Mouse (Mus musculus) spleen, adult 2 months (tissue): ENCODE measurements at regions not wholly inside any gene's neighbourhood (a gene's known extent, or its start where the extent isn't known, plus 50 kb on each side); places are given as distances from the start of the nearest gene placed in this dataset.

Experiments used
- DNase-seq, 2 experiments: peaks; one replicate each; pipeline versions ENCODE4 v3.0.0 to v3.0.0-alpha.2; 2012 to 2021; ENCODE audit warnings: low spot score in 2 of 2, low read depth in 1 of 2
- H3K27ac ChIP-seq: fragments of 200-500 bp; 2 replicates; pipeline ENCODE4 v1.5.1; 2012; ENCODE audit warnings: low read length, inconsistent platforms; ENCODE audit not compliant: insufficient read depth
- H3K27me3 ChIP-seq: fragments of 200-500 bp; 2 replicates; pipeline ENCODE4 v1.6.1; 2012; ENCODE audit warnings: mild to moderate bottlenecking, moderate library complexity, low read length, inconsistent platforms; ENCODE audit not compliant: control insufficient read depth, insufficient read depth
- H3K36me3 ChIP-seq: fragments of 200-500 bp; 2 replicates; pipeline ENCODE4 v1.6.1; 2012; ENCODE audit warnings: mild to moderate bottlenecking, low read length, inconsistent platforms; ENCODE audit not compliant: control insufficient read depth, insufficient read depth
- H3K4me1 ChIP-seq: fragments of 200-500 bp; 2 replicates; pipeline ENCODE4 v1.6.1; 2011; ENCODE audit warnings: inconsistent platforms; ENCODE audit not compliant: control insufficient read depth, insufficient read depth, insufficient read length
- H3K4me3 ChIP-seq: fragments of 200-500 bp; 2 replicates; pipeline ENCODE4 v1.5.1; 2011; ENCODE audit warnings: mild to moderate bottlenecking, inconsistent platforms; ENCODE audit not compliant: insufficient read depth, insufficient read length; ENCODE audit errors: extremely low read depth
- CTCF ChIP-seq: fragments of 200-500 bp; IDR thresholded peaks from 2 replicates; pipeline ENCODE4 v1.5.1; 2011; ENCODE audit warnings: mild to moderate bottlenecking, inconsistent platforms; ENCODE audit not compliant: insufficient read depth, insufficient read length, insufficient replicate concordance; ENCODE audit errors: extremely low read depth
- POLR2A ChIP-seq: fragments of 200-500 bp; IDR thresholded peaks from 2 replicates; pipeline ENCODE4 v1.6.1; 2011; ENCODE audit warnings: low read depth, low read length, inconsistent platforms
- WGBS: fragments of 180-500 bp; shearing (Covaris S2); methylation state at CpG from one replicate; pipeline ENCODE4 v1.1.7; 2018; 5-methylcytosine and 5-hydroxymethylcytosine counted together

DNA sequence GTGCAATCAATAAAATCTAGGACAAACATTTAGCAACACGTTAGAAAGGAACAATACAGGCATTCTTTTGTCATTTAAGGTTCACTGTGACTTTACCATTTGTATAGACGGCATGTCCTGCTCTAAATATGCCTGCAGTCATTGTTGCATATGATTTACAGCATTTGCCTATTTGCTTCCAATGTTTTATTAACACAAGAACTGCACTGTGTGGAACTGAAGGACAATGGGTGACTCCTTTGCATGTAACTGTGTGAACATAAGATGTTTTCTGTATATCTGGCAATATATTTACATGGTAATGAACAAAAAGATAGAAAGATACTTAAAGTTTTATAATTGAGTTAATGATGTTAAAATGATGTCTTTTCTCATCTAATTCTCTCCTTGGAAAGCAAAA, 57.1 kb downstream of the Pou4f1 start:
- no peak for DNase-seq
- H3K27me3 ChIP-seq = no peaks in the 10 kb centered on the region
- no peaks in the 10 kb centered on the region for H3K4me1 ChIP-seq
- H3K4me3 ChIP-seq = no peak overlapping the region
- no peak overlapping the region for H3K27ac ChIP-seq
- TF ChIP-seq CTCF (no peak), POLR2A (no peak)
- H3K36me3 ChIP-seq = no peaks in the 10 kb centered on the region
- 42% methylated on average over 2 of the region's 2 CpGs for WGBS

DNA sequence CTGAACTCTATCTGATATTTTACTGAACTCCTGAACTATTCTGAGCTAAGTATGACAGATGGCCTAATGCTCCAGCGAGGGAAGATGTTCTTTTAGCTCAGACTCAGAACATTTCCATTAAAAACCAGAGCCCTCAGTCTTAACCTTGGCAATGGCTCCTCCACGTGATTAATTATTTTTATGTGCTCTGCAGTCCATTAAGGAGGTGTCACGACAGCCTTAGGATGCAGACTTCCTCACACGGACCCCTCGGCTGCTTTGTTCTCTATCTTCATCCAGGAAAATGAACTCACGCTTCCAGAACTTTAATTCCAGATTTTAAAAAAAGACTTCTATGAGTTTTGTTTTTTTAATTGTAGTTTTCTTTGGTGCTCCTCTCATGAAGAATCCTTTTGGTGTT, 57.5 kb downstream of the Pou4f1 start:
- Histone ChIP-seq H3K36me3 (no peaks in the 10 kb centered on the region), H3K27me3 (no peaks in the 10 kb centered on the region), H3K4me1 (no peaks in the 10 kb centered on the region), H3K4me3 (no peak overlapping the region), H3K27ac (no peak overlapping the region)
- TF ChIP-seq CTCF (no peak), POLR2A (no peak)
- no peak for DNase-seq
- 72% methylated on average over 6 of the region's 6 CpGs for whole genome bisulfite sequencing

DNA sequence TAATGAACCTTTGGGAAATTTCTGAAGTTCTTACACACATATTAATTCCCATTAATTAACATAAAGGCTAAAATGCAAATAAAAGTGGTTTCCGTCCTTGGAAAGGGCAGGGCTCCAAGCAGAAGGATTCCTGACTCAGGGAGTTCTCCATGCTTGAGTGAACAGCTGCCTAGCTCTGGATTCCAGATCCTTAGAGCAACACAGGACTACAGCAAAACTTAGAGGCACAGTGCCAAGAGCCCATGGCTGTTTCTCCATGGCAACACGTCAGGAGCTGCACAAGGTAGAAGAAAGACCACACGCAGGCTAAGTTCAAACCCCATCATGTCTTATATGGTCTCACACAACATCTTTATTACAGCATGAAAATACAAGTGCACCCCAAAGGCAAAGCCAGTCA, 61.7 kb downstream of the Pou4f1 start:
- Histone ChIP-seq H3K27ac (no peak overlapping the region), H3K36me3 (no peaks in the 10 kb centered on the region), H3K4me3 (no peak overlapping the region), H3K27me3 (no peaks in the 10 kb centered on the region), H3K4me1 (no peaks in the 10 kb centered on the region)
- TF ChIP-seq POLR2A (no peak), CTCF (no peak)
- no peak for DNase-seq
- 86% methylated on average over 3 of the region's 3 CpGs for WGBS

DNA sequence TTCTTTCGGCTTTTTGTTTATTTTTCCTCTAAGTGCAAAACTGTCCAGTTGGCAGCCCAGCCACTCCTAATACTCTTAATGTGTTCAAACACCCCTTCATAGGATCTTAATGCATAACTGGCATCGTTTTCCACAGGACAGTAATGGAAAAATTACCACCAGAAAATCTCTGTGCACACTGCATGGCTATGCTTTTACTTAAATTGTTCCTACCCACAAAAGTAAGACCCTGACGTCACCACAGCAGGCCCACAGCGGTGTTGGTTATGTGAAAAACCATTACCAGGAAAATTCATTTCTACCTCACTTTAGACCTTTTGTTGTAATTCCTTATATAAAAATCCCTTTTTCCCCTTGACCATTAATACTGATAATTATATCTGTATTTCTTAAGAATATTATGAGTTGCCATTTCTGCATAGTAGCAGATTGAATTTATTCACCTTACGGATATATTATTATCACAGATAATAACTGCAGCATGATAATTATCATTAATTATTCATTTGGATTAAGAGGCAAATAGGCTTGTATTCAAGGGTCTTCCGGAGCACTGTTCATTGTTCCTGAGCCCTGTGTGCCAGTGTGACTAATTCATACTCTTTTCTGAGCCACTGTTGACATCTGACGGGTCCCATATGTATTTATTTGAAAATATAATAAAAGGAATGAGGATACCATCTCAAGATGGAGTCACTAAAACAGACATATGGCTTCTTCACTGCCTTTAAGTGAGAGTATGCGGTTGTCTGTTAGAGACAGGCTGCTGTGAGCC, 78.3 kb downstream of the Pou4f1 start:
- no peak overlapping the region for H3K4me3 ChIP-seq
- no peaks in the 10 kb centered on the region for H3K4me1 ChIP-seq
- DNase-seq = no peak
- no peak overlapping the region for H3K27ac ChIP-seq
- H3K27me3 ChIP-seq = no peaks in the 10 kb centered on the region
- H3K36me3 ChIP-seq = no peaks in the 10 kb centered on the region
- TF ChIP-seq POLR2A = no peak
- no peak for TF ChIP-seq CTCF
- 87% methylated on average over 8 of the region's 8 CpGs for WGBS

DNA sequence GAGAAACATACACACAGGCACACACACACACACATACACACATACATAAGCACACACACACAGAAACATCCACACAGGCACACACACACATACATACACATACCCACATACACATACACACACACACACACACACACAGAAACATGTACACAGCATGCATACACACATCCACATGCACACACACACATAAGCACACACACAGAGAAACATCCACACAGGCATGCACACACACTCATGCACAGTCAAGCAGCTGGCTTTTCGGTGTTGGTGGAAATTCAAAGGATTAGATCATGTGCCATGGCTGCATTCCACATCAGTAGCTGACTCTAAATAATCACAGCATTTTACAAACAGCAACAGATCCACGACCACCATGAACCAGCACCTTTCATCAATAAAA, 78.9 kb downstream of the Pou4f1 start:
- H3K4me1 ChIP-seq = no peaks in the 10 kb centered on the region
- no peak overlapping the region for H3K27ac ChIP-seq
- no peak for DNase-seq
- TF ChIP-seq POLR2A (no peak), CTCF (no peak)
- no peaks in the 10 kb centered on the region for H3K27me3 ChIP-seq
- H3K4me3 ChIP-seq = no peak overlapping the region
- WGBS = 82% methylated on average over 2 of the region's 2 CpGs
- H3K36me3 ChIP-seq = no peaks in the 10 kb centered on the region

DNA sequence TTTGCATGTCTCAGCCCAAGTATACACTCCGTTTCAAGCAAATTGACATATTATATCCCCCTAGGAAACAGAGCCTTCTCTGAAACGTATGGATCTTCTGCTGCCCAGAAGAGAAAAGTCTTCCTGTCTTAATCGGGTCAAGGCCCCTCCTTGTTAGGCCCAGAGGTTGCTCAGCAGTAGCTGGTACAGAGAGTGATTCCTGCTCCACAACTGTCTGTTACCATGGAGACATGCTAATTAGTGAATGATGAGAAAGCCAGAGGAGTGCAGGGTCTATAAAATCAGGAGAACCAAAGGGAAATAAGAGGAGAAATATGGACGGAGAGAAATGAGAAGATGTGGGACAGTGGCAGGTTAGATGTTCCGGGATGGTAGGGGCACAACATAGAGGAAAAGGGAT, 86.8 kb downstream of the Pou4f1 start:
- DNase-seq = no peak

DNA sequence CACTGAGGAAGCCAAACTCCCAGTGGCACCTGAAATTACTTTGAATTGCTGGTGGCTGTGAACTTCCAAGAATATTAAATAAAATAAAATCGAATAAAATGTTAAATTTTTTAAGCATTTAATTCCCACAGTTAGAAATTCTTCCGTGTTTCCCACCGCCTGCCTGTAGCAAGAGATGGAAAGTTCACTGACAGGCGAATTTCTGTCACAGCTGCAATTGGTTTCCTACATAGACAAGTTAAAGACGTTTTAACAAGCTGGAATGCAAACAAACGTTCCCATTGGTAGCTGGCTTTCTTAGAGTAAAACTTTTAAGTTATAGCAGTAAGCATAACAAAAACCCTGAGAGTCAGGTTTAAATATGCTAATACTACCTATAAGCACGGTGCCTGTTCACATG, 95.0 kb downstream of the Pou4f1 start:
- H3K4me3 ChIP-seq = no peak overlapping the region
- no peaks in the 10 kb centered on the region for H3K36me3 ChIP-seq
- 80% methylated on average over 7 of the region's 7 CpGs for WGBS
- H3K27me3 ChIP-seq = no peaks in the 10 kb centered on the region
- no peak overlapping the region for H3K27ac ChIP-seq
- DNase-seq = no peak
- no peaks in the 10 kb centered on the region for H3K4me1 ChIP-seq
- no peak for TF ChIP-seq POLR2A
- TF ChIP-seq CTCF = no peak

More for the DNA sequence above, 86.8 kb downstream of the Pou4f1 start:
- WGBS = 73% methylated on average over 5 of the region's 5 CpGs
- no peak overlapping the region for H3K4me3 ChIP-seq
- H3K27me3 ChIP-seq = no peaks in the 10 kb centered on the region
- H3K4me1 ChIP-seq = no peaks in the 10 kb centered on the region
- no peaks in the 10 kb centered on the region for H3K36me3 ChIP-seq
- H3K27ac ChIP-seq = no peak overlapping the region
- TF ChIP-seq POLR2A = no peak
- TF ChIP-seq CTCF = no peak
